Mouse (Mus musculus) testis, adult 2 months (tissue): ENCODE measurements around the gene Gpc6.

Experiments
- CTCF ChIP-seq: fragments of 200-500 bp; IDR thresholded peaks from 2 replicates; pipeline ENCODE4 v1.5.1; 2012; ENCODE audit warnings: low read depth, mild to moderate bottlenecking, inconsistent platforms, low read length, moderate library complexity; ENCODE audit not compliant: control insufficient read depth, insufficient read depth, insufficient replicate concordance
- POLR2A ChIP-seq: fragments of 200-500 bp; IDR thresholded peaks from 2 replicates; pipeline ENCODE4 v1.6.1; 2012; ENCODE audit warnings: low read depth, mild to moderate bottlenecking, inconsistent platforms, low read length, moderate library complexity; ENCODE audit not compliant: control insufficient read depth

DNA sequence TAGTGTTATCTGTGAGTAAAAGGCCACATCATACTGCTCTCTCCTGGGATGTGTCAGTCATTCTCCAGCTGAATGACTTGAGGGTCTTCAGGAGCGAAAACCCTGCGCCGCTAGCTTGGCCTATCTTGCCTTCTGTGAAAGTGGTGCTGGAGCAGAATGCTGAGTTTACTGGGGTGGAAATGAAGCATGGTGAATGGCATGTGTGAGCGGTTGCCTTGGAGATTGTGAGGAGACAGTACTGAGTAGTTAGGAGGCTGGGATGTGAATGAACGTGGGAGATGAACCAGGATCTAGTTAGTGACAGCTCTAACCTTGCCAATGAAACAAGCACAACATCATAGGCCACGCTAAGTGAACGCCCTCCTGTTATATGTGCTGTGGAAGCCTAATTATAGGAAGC lies 458.1 kb downstream of the Gpc6 start:
- TF ChIP-seq POLR2A (no peak), CTCF (no peak)
